In genomic region chr11:121552167-121552566, GRCm38 (mm10) we compare ENCODE assay signal across 11 mouse cellular contexts. TPM values are rescaled to one million over a fixed set of nuclear protein-coding genes. Genes with fewer than 3 reads are reported as not detected.
DNase-seq lines count a peak whose midpoint lies in the region; ATAC-seq and TF ChIP-seq lines count a peak whose summit lies in the region.
"Had no signal": no experiment of that assay in that cellular context is flagged by ENCODE, and none has a peak within 500 bp of the region (broad histone marks: within the 10 kb centered on the region; RNA-seq: fewer than 3 reads in every experiment).

No protein-coding gene starts in this region.

- peaks cover 2% of the 10 kb centered on the region for H3K79me3 ChIP-seq in C2C12 (ENCODE audit: low read depth)

- peaks cover 26% of the 10 kb centered on the region for H3K4me1 ChIP-seq in hindbrain, embryonic 12.5 days
- H3K4me1 ChIP-seq in hindbrain, embryonic 11.5 days (replicated peaks; ENCODE audit: control insufficient read depth, insufficient read depth, low read length): peaks cover 5% of the 10 kb centered on the region
- H3K4me1 ChIP-seq in embryonic facial prominence, embryonic 15.5 days: peaks cover 36% of the 10 kb centered on the region
- H3K4me1 ChIP-seq in kidney, embryonic 16.5 days (ENCODE audit: insufficient read depth, low read length): peaks cover 36% of the 10 kb centered on the region

- no peaks in the 10 kb centered on the region for H3K36me3 ChIP-seq in hindbrain, embryonic 12.5 days
- H3K36me3 ChIP-seq in hindbrain, embryonic 11.5 days (ENCODE audit: control insufficient read depth, insufficient read depth, low read length): no peaks in the 10 kb centered on the region
- peaks cover 11% of the 10 kb centered on the region for H3K36me3 ChIP-seq in C2C12 (ENCODE audit: control insufficient read depth, insufficient read depth)
- H3K36me3 ChIP-seq in embryonic facial prominence, embryonic 15.5 days: no peaks in the 10 kb centered on the region
- no peaks in the 10 kb centered on the region for H3K36me3 ChIP-seq in kidney, embryonic 16.5 days (ENCODE audit: insufficient read depth, low read length)
- H3K36me3 ChIP-seq: limb, embryonic 15.5 days had no signal

- H3K9ac ChIP-seq in hindbrain, embryonic 12.5 days: no peak overlapping the region
- H3K9ac ChIP-seq in hindbrain, embryonic 11.5 days (ENCODE audit: low read depth, low read length): no peak overlapping the region
- no peak overlapping the region for H3K9ac ChIP-seq in embryonic facial prominence, embryonic 15.5 days
- no peak overlapping the region for H3K9ac ChIP-seq in kidney, embryonic 16.5 days (replicated peaks; ENCODE audit: low read length)
- H3K9ac ChIP-seq: embryonic facial prominence, embryonic 12.5 days; limb, embryonic 15.5 days had no signal

- H3K4me3 ChIP-seq in hindbrain, embryonic 12.5 days: no peak overlapping the region
- H3K4me3 ChIP-seq in hindbrain, embryonic 11.5 days (ENCODE audit: low read depth, low read length): no peak overlapping the region
- H3K4me3 ChIP-seq in C2C12 (ENCODE audit: insufficient read depth, poor library complexity, severe bottlenecking): no peak overlapping the region
- H3K4me3 ChIP-seq in embryonic facial prominence, embryonic 15.5 days (replicated peaks): no peak overlapping the region
- no peak overlapping the region for H3K4me3 ChIP-seq in kidney, embryonic 16.5 days (ENCODE audit: low read length)
- H3K4me3 ChIP-seq: embryonic facial prominence, embryonic 12.5 days; limb, embryonic 15.5 days had no signal

- WGBS in hindbrain, embryonic 12.5 days: 83% methylated on average over 4 of the region's 4 CpGs
- WGBS in hindbrain, embryonic 11.5 days: 83% methylated on average over 4 of the region's 4 CpGs
- 56% methylated on average over 4 of the region's 4 CpGs for WGBS in embryonic facial prominence, embryonic 15.5 days
- WGBS in kidney, embryonic 16.5 days: 58% methylated on average over 4 of the region's 4 CpGs

- H3K9me3 ChIP-seq in hindbrain, embryonic 12.5 days (replicated peaks): no peaks in the 10 kb centered on the region
- H3K9me3 ChIP-seq in hindbrain, embryonic 11.5 days (ENCODE audit: control insufficient read depth, low read length): no peaks in the 10 kb centered on the region
- no peaks in the 10 kb centered on the region for H3K9me3 ChIP-seq in embryonic facial prominence, embryonic 15.5 days (replicated peaks)
- no peaks in the 10 kb centered on the region for H3K9me3 ChIP-seq in kidney, embryonic 16.5 days (ENCODE audit: low read length)
- H3K9me3 ChIP-seq: embryonic facial prominence, embryonic 12.5 days; limb, embryonic 15.5 days had no signal

- peaks cover 7% of the 10 kb centered on the region for H3K79me2 ChIP-seq in C2C12 (ENCODE audit: control insufficient read depth, insufficient read depth)

- no peak overlapping the region for H3ac ChIP-seq in C2C12 (ENCODE audit: control insufficient read depth, insufficient read length, low read depth)

- ATAC-seq in hindbrain, embryonic 12.5 days (ENCODE audit: low FRiP score): no peak
- no peak for ATAC-seq in hindbrain, embryonic 11.5 days (ENCODE audit: low FRiP score)
- no peak for ATAC-seq in embryonic facial prominence, embryonic 15.5 days (ENCODE audit: insufficient number of reproducible peaks, low FRiP score, low TSS enrichment, low read depth)
- peak; percentile 10; the same call in 1 of the 2 replicates for ATAC-seq in kidney, embryonic 16.5 days (ENCODE audit: low FRiP score, low TSS enrichment)
- ATAC-seq in megakaryocyte-erythroid progenitor cell, adult 5-6 weeks (replicated peaks; ENCODE audit: low FRiP score, low TSS enrichment, poor library complexity, severe bottlenecking): no peak
- ATAC-seq: Patski had no signal

- H3K4me2 ChIP-seq in hindbrain, embryonic 12.5 days (replicated peaks): no peak overlapping the region
- H3K4me2 ChIP-seq in hindbrain, embryonic 11.5 days (replicated peaks; ENCODE audit: low read depth, low read length): no peak overlapping the region
- H3K4me2 ChIP-seq in embryonic facial prominence, embryonic 15.5 days (replicated peaks): no peak overlapping the region
- H3K4me2 ChIP-seq in kidney, embryonic 16.5 days (replicated peaks; ENCODE audit: low read depth, low read length): no peak overlapping the region
- H3K4me2 ChIP-seq: embryonic facial prominence, embryonic 12.5 days; limb, embryonic 15.5 days had no signal

- DNase-seq in hindbrain, embryonic 11.5 days (ENCODE audit: low spot score): no peak
- DNase-seq in cerebellum, adult 11-12 months: no peak
- no peak for DNase-seq in layer of hippocampus, adult 11-12 months (ENCODE audit: low spot score)

- H3K27me3 ChIP-seq in hindbrain, embryonic 12.5 days: no peaks in the 10 kb centered on the region
- no peaks in the 10 kb centered on the region for H3K27me3 ChIP-seq in hindbrain, embryonic 11.5 days (ENCODE audit: control insufficient read depth, insufficient read depth, low read length)
- no peaks in the 10 kb centered on the region for H3K27me3 ChIP-seq in C2C12 (ENCODE audit: control insufficient read depth, insufficient read depth, insufficient read length)
- H3K27me3 ChIP-seq in embryonic facial prominence, embryonic 15.5 days: no peaks in the 10 kb centered on the region
- no peaks in the 10 kb centered on the region for H3K27me3 ChIP-seq in kidney, embryonic 16.5 days (ENCODE audit: insufficient read depth, low read length)
- H3K27me3 ChIP-seq: embryonic facial prominence, embryonic 12.5 days; limb, embryonic 15.5 days; Patski had no signal

- 0 out of 2 replicates have a peak overlapping the region, but pooled peaks have one; percentile 17 for H3K27ac ChIP-seq in hindbrain, embryonic 12.5 days
- H3K27ac ChIP-seq in hindbrain, embryonic 11.5 days (ENCODE audit: low read depth, low read length): no peak overlapping the region
- peak overlapping the region; percentile 25; the same call in 1 of the 2 replicates for H3K27ac ChIP-seq in embryonic facial prominence, embryonic 15.5 days (replicated peaks)
- H3K27ac ChIP-seq in kidney, embryonic 16.5 days (ENCODE audit: low read length): peak overlapping the region; percentile 27; the same call in 1 of the 2 replicates
- H3K27ac ChIP-seq: embryonic facial prominence, embryonic 12.5 days had no signal

- TF ChIP-seq CTCF in C2C12 (IDR thresholded peaks at IDR 0.05; ENCODE audit: control insufficient read depth, insufficient read depth, insufficient read length): no peak

TF ChIP-seq in C2C12, 6 proteins besides CTCF, POLR2A, EP300 and RAD21:
- TF ChIP-seq USF1 (IDR thresholded peaks at IDR 0.05; ENCODE audit: low read depth): peak; percentile 94
- TF ChIP-seq MYOG (IDR thresholded peaks at IDR 0.05; ENCODE audit: control insufficient read depth, extremely low read depth, insufficient read length): no peak
- TF ChIP-seq CEBPB (IDR thresholded peaks at IDR 0.05; ENCODE audit: low read depth): no peak
- no peak for TF ChIP-seq FOSL1 (IDR thresholded peaks at IDR 0.05; ENCODE audit: insufficient read depth, low read length, poor library complexity, severe bottlenecking)
- TF ChIP-seq MAX (IDR thresholded peaks at IDR 0.05): peak; percentile 75
- TF ChIP-seq MYOD1 (IDR thresholded peaks at IDR 0.05; ENCODE audit: control insufficient read depth, insufficient read length, low read depth): peak; percentile 93

RNA-seq across cellular contexts. Expression of gene Zfp750, which starts 33.0 kb away (rescaled TPM):
- 0.59 and 1.1 TPM in 2 replicates for polyA plus RNA-seq in hindbrain, embryonic 12.5 days (2016; fragmentation: Nextera tagmentation; extraction: Ambion mirVana)
- 0.46 and 0.79 TPM in 2 replicates for polyA plus RNA-seq in hindbrain, embryonic 11.5 days (2014; fragmentation: Nextera tagmentation; extraction: Ambion mirVana)
- polyA plus RNA-seq in C2C12 (2012; fragmentation: generic; extraction: Trizol): 0.11 TPM
- 26.7 and 33.2 TPM in 2 replicates for polyA plus RNA-seq in embryonic facial prominence, embryonic 15.5 days (2015; fragmentation: Nextera tagmentation; extraction: Ambion mirVana)
- polyA plus RNA-seq in kidney, embryonic 16.5 days (2015; fragmentation: Nextera tagmentation; extraction: Ambion mirVana): 0.77 and 0.90 TPM in 2 replicates
- not detected in 2 replicates for total RNA-seq in megakaryocyte-erythroid progenitor cell, adult 5-6 weeks (2014; fragmentation: Nextera tagmentation)
- total RNA-seq in megakaryocyte-erythroid progenitor cell, adult 5-6 weeks (2017): 0.66 TPM in 1 of 2 replicates, not detected in the other
- polyA plus RNA-seq: Patski had no signal

Comparison
In these comparisons a context has a peak if more than half of its experiments do, and no peak if none do; other contexts are left out.
1. RNA of gene Zfp750, which starts 33.0 kb away (polyA plus RNA-seq): 26.7 to 33.2 TPM in embryonic facial prominence, embryonic 15.5 days; 0.59 to 1.1 TPM in hindbrain, embryonic 12.5 days, 0.46 to 0.79 TPM in hindbrain, embryonic 11.5 days, 0.77 to 0.90 TPM in kidney, embryonic 16.5 days and 0.11 TPM in C2C12 (single experiment); every median in the first group is over 10 times any median in the second.